Mouse (Mus musculus): ENCODE data around the gene 3110082I17Rik.

DNA sequence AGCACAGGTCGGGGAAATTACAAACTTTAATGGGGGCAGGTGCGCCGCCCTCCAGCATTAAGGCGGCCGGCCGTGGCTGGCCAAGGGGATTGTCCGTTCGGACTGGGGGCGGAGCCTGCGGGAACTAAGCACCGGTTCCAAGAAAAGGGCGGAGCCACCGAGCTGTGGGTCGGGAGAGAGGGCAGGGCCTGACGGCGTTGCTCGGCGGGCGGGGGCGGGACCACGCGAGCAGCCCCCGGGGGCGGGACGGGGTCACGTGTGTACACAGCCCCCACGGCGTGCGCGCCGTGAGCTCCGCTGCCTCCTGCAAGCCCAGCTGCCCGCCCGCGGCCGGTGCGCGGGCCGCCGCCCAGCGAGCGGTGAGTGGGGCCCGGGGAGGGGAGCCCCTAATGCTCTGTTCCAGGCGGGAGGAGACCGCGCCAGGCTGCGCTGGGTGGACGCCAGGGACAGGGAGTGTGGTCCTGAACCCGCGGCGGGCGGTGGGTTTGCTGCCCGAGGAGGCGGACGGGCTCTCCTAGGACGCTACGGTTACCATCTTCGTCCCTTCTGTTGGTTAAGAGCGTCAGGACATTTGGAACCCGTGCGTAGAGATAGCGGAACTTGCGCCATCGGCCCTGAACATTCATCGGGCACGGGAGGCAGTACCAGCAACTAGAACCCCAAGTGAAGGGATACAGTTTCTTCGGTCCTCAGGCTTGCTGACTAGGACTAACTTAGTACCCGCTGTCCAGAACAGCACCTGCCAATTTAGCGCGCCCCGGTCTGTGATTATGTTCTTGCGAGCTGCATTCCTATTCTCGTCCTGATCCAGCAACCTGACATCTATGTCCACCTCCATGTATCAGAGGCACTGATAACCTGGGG is 79.7 kb downstream of the 3110082I17Rik start:
- TF ChIP-seq CTCF (conservative IDR thresholded peaks at IDR 0.05 in 1 of 2, IDR thresholded peaks at IDR 0.05 in 1 of 2; ENCODE audit: low read depth in 2 of 2, low read length in 2 of 2) = no peak
- TF ChIP-seq CHD1 (IDR thresholded peaks at IDR 0.05; ENCODE audit: low read depth, low read length) = no peak
- TF ChIP-seq EP300 (IDR thresholded peaks at IDR 0.05; ENCODE audit: low read length) = no peak
- no peak for TF ChIP-seq E2F4 (IDR thresholded peaks at IDR 0.05; ENCODE audit: insufficient replicate concordance, low read depth, low read length)
- TF ChIP-seq POLR2A (IDR thresholded peaks at IDR 0.05; ENCODE audit: low read depth, low read length) = no peak
- no peak for TF ChIP-seq ZNF384 (IDR thresholded peaks at IDR 0.05; ENCODE audit: low read depth, low read length)
- TF ChIP-seq USF2 (conservative IDR thresholded peaks at IDR 0.05; ENCODE audit: low read depth, low read length) = no peak
- TF ChIP-seq NELFE (IDR thresholded peaks at IDR 0.05; ENCODE audit: low read depth, low read length) = no peak
- TF ChIP-seq CHD2 (IDR thresholded peaks at IDR 0.05; ENCODE audit: low read length) = no peak

All from CH12.LX (cell line).